In genomic region chr5:100109543-100110282, GRCm38 (mm10) we compare ENCODE assay signal across 10 mouse cellular contexts. TPM values are rescaled to one million over a fixed set of nuclear protein-coding genes. Genes with fewer than 3 reads are reported as not detected.
A peak's percentile ranks its signal among the peaks of the same experiment; 100 is the strongest.
DNase-seq lines count a peak whose midpoint lies in the region; ATAC-seq and TF ChIP-seq lines count a peak whose summit lies in the region.
"Had no signal": no experiment of that assay in that cellular context is flagged by ENCODE, and none has a peak within 500 bp of the region (broad histone marks: within the 10 kb centered on the region; RNA-seq: fewer than 3 reads in every experiment).

No protein-coding gene starts in this region.

- no peak overlapping the region for H3K4me3 ChIP-seq in hindbrain, postnatal 0 days (ENCODE audit: low read length)
- H3K4me3 ChIP-seq in liver, embryonic 12.5 days, result no peak overlapping the region
- H3K4me3 ChIP-seq: myocyte had no signal

- H3K9me3 ChIP-seq in hindbrain, postnatal 0 days (ENCODE audit: low read length), result no peaks in the 10 kb centered on the region
- no peaks in the 10 kb centered on the region for H3K9me3 ChIP-seq in liver, embryonic 12.5 days (replicated peaks)

- peak; percentile 32; the same call in 1 of the 2 replicates for ATAC-seq in frontal cortex, adult (ENCODE audit: low TSS enrichment)
- ATAC-seq in hindbrain, postnatal 0 days, result peak; percentile 48; the same call in 1 of the 2 replicates
- no peak for ATAC-seq in liver, embryonic 12.5 days

- no peak overlapping the region for H3K4me2 ChIP-seq in hindbrain, postnatal 0 days (ENCODE audit: low read depth, low read length)
- H3K4me2 ChIP-seq in liver, embryonic 12.5 days, result no peak overlapping the region

- WGBS in hindbrain, postnatal 0 days, result 30% methylated on average over 7 of the region's 7 CpGs
- whole genome bisulfite sequencing in liver, embryonic 12.5 days (ENCODE audit: insufficient replicate concordance), result 41% methylated on average over 7 of the region's 7 CpGs

- H3K27ac ChIP-seq in hindbrain, postnatal 0 days, result peak overlapping the region; percentile 41; the same call in 1 of the 2 replicates
- no peak overlapping the region for H3K27ac ChIP-seq in liver, embryonic 12.5 days

- no peak for DNase-seq in frontal cortex, postnatal 25 days (ENCODE audit: low spot score in 2 of 2)
- peak; percentile 49 to 59 for DNase-seq in right cerebral cortex, postnatal 10 days (ENCODE audit: low spot score in 2 of 2)
- no peak for DNase-seq in right cerebral cortex, postnatal 25 days
- peak; percentile 63 for DNase-seq in hindbrain, postnatal 0 days (ENCODE audit: low spot score)
- peak; percentile 40 to 63 for DNase-seq in lung, postnatal 4 days
- no peak for DNase-seq in ovary, postnatal 36 days (ENCODE audit: low spot score)
- DNase-seq: liver had no signal

- H3K36me3 ChIP-seq in hindbrain, postnatal 0 days (ENCODE audit: insufficient read depth, low read length), result no peaks in the 10 kb centered on the region
- H3K36me3 ChIP-seq in liver, embryonic 12.5 days, result no peaks in the 10 kb centered on the region

- no peak for TF ChIP-seq CTCF in hindbrain, postnatal 0 days (IDR thresholded peaks at IDR 0.05; ENCODE audit: low read depth)

- H3K27me3 ChIP-seq in hindbrain, postnatal 0 days (ENCODE audit: insufficient read depth, low read length), result no peaks in the 10 kb centered on the region
- H3K27me3 ChIP-seq in liver, embryonic 12.5 days (replicated peaks), result no peaks in the 10 kb centered on the region

- H3K9ac ChIP-seq in hindbrain, postnatal 0 days (replicated peaks; ENCODE audit: low read length), result no peak overlapping the region
- no peak overlapping the region for H3K9ac ChIP-seq in liver, embryonic 12.5 days

- peaks cover 6% of the 10 kb centered on the region for H3K4me1 ChIP-seq in hindbrain, postnatal 0 days (ENCODE audit: insufficient read depth, low read length)
- H3K4me1 ChIP-seq in liver, embryonic 12.5 days, result no peaks in the 10 kb centered on the region

RNA-seq across cellular contexts. Expression of gene Tmem150c, which starts 49.9 kb away (rescaled TPM):
- total RNA-seq in hindbrain, postnatal 0 days (2014; rRNA removed), result 48.6 and 59.5 TPM in 2 replicates
- 32.7 and 33.5 TPM in 2 replicates for polyA plus RNA-seq in hindbrain, postnatal 0 days (2015; fragmentation: Nextera tagmentation; extraction: Ambion mirVana)
- 1.0 and 1.5 TPM in 2 replicates for polyA plus RNA-seq in liver, embryonic 12.5 days (2016; fragmentation: Nextera tagmentation; extraction: Ambion mirVana)
- polyA plus RNA-seq: myocyte had no signal

Comparison
In these comparisons a context has a peak if more than half of its experiments do, and no peak if none do; other contexts are left out.
1. DNase-seq: peak in right cerebral cortex, postnatal 10 days (2 of 2), hindbrain, postnatal 0 days (single experiment) and lung, postnatal 4 days (2 of 2); none in frontal cortex, postnatal 25 days (0 of 2), right cerebral cortex, postnatal 25 days (single experiment) and ovary, postnatal 36 days (single experiment).
2. RNA of gene Tmem150c, which starts 49.9 kb away (polyA plus RNA-seq): 32.7 to 33.5 TPM in hindbrain, postnatal 0 days; 1.0 to 1.5 TPM in liver, embryonic 12.5 days; every median in the first group is over 10 times any median in the second.